Mouse (Mus musculus) right cerebral cortex, postnatal 25 days (tissue): ENCODE measurements around the gene A630010A05Rik.
"Not testable (repeated sequence)": the region's sequence is repeated elsewhere in the genome, so short reads cannot be mapped to it uniquely, and the experiment has no call there.

Source experiments
- DNase-seq: peaks from one replicate; pipeline ENCODE4 v3.0.0; 2022

A630010A05Rik gene

GRCm38 (mm10) chr16:14562017-14562416 is at the start of gene A630010A05Rik:
Gene A630010A05Rik, plus strand, starts transcription at chr16:14562317.
- DNase-seq, result no peak

- DNase-seq, result no peak
These were observed 26.4 kb upstream of the A630010A05Rik start for GRCm38 (mm10) chr16:14535766-14536165.

GRCm38 (mm10) chr16:14557191-14557590 is 4.9 kb upstream of the A630010A05Rik start:
- not testable (repeated sequence) for DNase-seq
